Mouse (Mus musculus): ENCODE measurements around the gene Pex14. TPM values are rescaled to one million over a fixed set of nuclear protein-coding genes. Genes with fewer than 3 reads are reported as not detected.

Gene Pex14
- polyA plus RNA-seq, 1 experiment from 2014 or later: 42.3 TPM

DNA sequence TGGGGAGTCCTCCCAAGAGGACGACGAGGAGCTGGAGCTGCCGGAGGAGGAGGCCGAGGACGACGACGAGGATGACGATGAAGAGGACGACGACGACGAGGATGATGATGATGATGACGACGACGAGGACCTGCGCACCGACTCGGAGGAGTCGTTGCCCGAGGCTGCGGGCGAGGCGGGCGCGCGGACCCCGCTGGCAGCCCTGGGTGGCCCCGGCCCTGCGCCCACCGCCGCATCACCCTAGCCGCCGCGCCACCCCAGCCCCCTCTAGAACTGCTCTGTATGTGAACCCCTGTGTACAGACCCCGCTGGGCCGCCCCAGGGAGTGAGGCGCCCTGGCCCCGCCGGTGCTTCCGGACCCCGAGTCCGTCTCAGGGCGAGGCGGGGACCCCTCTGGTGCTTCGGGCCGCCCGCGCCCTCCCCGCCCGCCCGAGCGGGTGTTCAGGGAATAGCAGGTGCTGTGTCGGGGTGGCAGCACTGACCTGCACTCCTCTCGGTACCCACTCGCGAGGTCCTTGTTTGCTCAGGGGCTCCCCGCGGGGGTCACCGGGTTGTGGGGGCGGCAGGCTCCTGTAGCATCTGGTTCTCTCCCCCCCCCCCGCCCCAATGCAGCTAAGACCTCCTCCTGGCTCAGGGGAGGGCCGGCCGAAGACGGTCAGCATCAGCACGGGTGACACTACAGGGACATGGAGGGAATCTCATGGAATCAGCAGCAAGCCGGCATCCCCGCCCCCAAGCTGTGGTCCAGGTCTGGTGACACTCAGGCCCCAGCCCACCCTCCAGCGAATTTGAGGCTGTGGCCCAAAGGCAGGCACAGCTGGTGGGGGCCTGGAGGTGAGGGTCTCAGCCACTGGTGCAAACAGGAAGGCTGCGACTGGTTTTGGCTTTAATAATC lies 147.1 kb downstream of the Pex14 start:
- no peak for DNase-seq (ENCODE audit: low spot score)

- DNase-seq (ENCODE audit: low spot score): no peak
Observed at GRCm38 (mm10) chr4:148951821-148952291, 147.8 kb downstream of the Pex14 start.

GRCm38 (mm10) chr4:148950932-148951650 lies 148.6 kb downstream of the Pex14 start:
- no peak for DNase-seq (ENCODE audit: low spot score)

DNA sequence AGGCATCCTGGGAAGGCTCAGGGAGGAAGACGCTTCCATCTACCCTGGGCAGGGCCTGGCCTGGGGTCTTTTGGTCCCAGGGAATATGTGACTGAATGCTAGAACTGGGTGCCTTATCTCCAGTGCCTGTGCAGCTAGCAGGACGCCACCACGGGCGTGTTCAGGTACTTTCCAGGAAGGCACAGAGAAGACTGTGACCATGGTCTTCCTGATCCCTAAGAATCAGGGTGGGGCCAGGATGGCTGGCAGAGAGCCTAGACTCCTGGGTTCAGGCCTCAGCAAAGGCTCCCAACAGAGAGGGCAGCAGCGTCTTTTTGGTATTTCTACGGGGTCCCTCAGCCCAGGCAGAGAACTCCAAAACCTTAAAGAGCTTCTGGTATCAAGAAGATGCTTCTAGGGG lies 149.2 kb downstream of the Pex14 start:
- DNase-seq (ENCODE audit: low spot score): no peak

GRCm38 (mm10) chr4:148947833-148948388 lies 151.8 kb downstream of the Pex14 start:
- no peak for DNase-seq (ENCODE audit: low spot score)

DNA sequence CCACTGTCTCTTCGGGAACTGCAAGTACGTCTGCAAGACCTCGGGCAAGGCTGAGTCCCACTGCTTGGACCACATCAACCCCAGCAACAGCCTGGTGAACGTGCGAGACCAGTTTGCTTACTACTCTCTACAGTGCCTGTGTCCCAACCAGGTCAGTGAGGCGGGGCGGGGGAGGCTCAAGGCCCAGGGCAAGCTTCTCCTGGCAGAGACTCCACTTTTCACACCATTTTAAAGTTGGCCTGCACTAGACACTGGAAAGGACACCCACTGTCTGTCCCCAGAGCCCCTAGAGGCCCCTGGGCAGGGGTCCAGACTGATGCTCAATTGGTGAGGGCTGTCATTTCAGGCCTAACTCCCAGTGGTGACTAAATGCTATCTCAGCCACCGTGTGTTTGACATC lies 153.6 kb downstream of the Pex14 start:
- DNase-seq (ENCODE audit: low spot score): no peak

DNA sequence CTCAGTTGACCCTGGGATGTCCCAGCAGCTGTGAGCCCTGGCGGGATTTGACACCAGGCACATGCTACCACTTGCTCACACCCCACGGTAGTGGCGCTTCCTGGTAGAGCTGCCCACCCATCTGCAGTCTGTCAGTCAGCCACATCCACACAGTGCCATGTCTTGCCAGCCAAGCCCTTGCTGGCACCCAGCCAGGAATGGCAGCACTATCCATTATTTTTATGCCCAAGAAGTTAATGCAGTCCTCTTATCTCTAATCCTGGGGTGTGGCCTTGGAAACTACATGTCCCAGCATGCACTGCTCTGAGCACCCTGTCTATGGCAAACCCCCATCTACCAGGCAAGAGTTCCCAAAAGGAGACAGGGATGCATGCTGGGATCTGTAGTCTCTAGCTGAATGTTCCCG lies 154.2 kb downstream of the Pex14 start:
- no peak for DNase-seq (ENCODE audit: low spot score)

GRCm38 (mm10) chr4:148943099-148943498 lies 156.6 kb downstream of the Pex14 start:
- no peak for DNase-seq (ENCODE audit: low spot score)

DNA sequence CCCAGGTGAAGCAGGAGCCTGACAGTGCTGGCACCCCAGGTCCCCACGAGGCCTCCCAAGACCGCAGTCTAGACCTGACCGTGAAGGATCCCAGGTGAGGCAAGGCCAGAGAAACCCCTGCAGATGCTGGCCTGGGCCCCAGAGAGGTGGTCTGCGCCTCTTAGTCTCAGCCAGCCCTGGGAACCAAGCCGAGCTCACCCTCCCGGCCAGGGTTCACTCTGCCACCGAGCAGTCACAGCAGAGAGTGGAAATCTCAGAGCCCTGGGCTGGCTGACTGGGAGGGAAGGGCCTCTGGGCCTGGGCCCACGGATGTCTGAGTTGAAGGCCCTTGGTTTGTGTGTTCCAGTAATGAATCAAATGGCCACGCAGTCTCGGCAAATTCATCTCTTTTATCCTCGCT lies 158.4 kb downstream of the Pex14 start:
- no peak for DNase-seq (ENCODE audit: low spot score)

GRCm38 (mm10) chr4:148940674-148941211 lies 158.9 kb downstream of the Pex14 start:
- DNase-seq (ENCODE audit: low spot score): peak; percentile 28

GRCm38 (mm10) chr4:148938546-148938945 lies 161.1 kb downstream of the Pex14 start:
- no peak for DNase-seq (ENCODE audit: low spot score)

DNA sequence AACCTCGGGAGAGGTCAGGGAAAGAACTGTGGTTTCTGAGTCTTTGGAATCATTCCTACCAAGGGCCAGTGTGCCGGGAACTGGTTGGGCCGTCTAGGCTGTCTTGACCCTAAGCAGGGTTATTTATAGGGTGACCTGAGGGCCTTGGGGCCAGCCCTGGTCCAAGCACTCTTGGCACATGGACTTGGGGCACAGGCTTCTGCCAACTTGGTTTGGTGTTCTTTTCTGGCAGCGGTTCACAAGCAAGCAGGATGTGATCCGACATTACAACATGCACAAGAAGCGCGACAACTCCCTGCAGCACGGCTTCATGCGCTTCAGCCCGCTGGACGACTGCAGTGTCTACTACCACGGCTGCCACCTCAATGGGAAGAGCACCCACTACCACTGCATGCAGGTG lies 162.9 kb downstream of the Pex14 start:
- no peak for DNase-seq (ENCODE audit: low spot score)

DNA sequence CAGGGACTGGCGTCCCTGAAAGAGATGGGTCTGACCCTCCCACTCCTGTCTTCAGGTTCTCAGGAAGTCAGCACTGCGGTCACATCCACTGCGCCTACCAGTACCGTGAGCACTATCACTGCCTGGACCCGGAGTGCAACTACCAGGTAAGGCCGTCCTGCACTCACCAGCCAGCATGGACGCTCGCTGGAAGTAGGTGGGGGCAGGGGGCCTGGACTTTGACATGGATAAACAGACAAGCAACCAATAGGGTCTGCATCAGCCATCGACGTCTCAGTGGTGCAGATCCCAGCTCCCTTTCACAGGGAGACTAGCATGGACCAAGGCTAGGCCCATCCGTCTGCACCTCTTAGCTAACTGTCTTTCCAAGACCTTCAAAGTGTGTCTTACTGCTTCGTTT lies 163.6 kb downstream of the Pex14 start:
- no peak for DNase-seq (ENCODE audit: low spot score)

- DNase-seq (ENCODE audit: low spot score): no peak
Observed at GRCm38 (mm10) chr4:148935211-148935610, 164.5 kb downstream of the Pex14 start.

DNA sequence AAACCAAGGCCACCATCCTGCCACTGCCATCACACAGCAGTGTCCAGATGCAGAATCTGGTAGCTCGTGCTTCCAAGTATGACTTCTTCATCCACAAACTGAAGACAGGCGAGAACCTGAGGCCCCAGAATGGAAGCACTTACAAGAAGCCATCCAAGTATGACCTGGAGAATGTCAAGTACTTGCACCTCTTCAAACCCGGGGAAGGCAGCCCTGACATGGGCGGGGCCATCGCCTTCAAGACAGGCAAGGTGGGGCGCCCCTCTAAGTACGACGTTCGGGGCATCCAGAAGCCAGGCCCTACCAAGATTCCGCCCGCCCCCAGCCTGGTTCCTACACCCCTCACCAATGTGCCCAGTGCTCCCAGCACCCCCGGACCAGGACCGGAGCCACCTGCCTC lies 166.6 kb downstream of the Pex14 start:
- no peak for DNase-seq (ENCODE audit: low spot score)

DNA sequence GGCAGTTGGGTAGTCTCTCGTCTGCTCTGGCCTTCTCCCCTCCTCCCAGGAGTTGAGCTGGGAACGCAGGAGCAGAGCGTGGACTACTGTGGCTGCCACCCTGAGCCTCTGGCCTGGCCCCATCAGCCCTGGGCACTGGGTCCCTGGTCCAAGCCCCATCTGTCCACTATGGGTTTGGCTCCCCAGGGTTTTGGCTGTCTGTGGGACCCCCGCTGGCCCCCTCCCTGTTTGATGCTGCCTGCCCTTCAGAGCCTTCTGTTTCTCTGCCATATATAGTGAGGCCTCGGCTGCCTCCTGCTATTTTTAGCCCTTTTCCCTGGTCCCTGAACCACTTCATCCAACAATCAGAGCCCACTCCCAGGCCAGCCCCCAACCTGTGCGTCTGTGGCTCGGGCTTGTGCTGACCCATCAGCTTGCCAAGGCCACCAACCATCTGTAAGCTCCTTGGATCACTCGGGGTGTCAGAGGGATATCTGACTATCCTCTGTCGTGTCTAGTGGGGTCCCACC lies 168.9 kb downstream of the Pex14 start:
- no peak for DNase-seq (ENCODE audit: low spot score)

DNA sequence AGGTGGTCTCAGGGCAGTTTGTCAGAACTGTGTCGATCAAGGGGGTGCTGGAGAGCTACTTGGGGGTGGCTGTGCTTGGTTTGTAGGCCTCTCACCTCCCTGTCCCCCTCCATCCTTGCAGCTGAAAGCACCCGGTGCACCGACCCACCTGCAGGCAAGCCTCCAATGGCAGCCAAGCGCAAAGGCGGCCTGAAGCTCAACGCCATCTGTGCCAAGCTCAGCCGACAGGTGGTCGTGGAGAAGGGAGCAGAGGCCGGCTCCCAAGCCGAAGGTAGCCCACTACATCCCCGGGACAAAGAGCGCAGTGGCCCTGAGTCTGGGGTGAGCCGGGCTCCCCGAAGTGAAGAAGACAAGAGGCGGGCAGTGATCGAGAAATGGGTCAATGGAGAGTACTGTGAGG lies 170.8 kb downstream of the Pex14 start:
- no peak for DNase-seq (ENCODE audit: low spot score)

DNA sequence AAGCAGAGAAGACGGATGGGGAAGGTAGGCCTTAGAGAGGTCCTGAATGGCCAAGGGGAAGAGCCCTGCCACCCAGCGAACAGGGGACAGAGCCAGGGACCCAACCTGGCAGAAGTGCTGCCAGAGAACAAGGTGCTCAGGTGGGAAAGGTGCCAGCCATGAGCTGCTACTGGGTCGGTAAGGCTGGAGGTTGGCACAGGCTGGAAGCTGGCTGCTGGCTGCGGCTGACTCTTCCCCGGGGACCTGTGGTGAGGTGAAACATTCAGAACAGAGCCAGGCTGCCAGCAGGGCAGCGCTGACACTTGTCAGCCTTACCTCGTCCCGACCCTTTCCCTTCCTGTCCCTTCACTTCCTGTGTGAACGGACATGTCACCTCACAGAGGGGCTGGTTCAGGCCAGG lies 171.4 kb downstream of the Pex14 start:
- DNase-seq (ENCODE audit: low spot score): no peak

DNA sequence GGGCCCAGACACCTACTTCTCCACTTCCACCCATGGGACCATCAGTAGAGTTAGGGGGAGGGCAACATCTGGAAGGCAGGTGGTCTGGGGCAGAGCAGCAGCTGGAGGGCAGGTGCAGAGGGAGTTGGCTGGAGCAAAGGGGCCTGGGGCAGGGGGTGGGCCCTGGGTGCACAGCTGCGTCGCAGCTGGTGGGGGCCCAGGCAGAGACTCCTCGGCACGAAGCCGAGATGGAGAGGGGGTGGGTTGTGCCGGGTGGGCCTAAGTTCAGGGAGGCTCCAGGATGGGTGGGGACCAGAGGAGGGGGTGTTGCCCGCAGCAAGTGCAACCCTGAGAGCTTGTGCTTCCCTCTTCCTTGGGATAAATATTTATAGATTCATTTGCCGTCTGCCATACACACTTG lies 173.2 kb downstream of the Pex14 start:
- no peak for DNase-seq (ENCODE audit: low spot score)

DNA sequence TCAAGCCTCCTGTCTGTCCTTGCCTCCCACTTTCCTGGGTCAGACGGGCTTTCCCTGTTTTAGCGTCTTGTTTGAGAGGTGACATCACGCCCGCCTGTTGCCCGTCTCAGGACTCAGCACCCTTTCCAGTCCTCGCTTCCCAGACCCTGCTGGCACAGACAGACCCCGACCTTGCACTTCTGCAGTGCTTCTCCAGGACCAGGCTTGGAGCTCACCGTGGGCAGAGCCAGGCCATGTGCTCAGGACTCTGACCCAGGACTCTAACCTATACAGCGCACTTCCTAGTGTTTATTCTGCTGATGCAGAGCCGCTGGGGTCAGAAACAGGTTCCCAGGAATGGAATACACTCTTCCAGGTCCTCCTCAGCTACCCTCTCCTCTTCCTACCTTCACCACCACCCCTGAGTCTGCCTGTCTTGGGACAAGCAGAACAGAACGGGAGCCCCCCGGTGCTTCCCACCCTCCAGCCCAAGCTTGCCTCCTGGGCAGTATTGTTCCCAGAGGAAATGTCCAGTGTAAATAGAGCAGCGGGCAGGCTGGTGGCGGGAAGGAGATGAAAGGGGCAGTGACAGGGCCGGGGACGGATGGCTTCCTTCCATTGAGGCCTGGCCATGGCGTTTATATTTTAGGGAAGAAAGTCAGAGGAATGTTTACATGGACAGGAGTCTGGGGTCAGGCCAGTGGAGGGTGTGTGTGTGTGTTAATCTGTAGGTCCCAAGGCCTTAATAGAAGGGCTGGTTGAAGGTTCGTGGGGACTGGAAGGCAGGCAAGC lies 173.9 kb downstream of the Pex14 start:
- no peak for DNase-seq (ENCODE audit: low spot score)

GRCm38 (mm10) chr4:148923976-148924375 lies 175.7 kb downstream of the Pex14 start:
- DNase-seq (ENCODE audit: low spot score): no peak
